Mouse (Mus musculus): ENCODE measurements around the gene Lrrc46. TPM values are rescaled to one million over a fixed set of nuclear protein-coding genes. Genes with fewer than 3 reads are reported as not detected.
A peak's percentile ranks its signal among the peaks of the same experiment; 100 is the strongest.

The Lrrc46 gene
- polyA plus RNA-seq, 1 experiment from 2014 or later = not detected

DNA sequence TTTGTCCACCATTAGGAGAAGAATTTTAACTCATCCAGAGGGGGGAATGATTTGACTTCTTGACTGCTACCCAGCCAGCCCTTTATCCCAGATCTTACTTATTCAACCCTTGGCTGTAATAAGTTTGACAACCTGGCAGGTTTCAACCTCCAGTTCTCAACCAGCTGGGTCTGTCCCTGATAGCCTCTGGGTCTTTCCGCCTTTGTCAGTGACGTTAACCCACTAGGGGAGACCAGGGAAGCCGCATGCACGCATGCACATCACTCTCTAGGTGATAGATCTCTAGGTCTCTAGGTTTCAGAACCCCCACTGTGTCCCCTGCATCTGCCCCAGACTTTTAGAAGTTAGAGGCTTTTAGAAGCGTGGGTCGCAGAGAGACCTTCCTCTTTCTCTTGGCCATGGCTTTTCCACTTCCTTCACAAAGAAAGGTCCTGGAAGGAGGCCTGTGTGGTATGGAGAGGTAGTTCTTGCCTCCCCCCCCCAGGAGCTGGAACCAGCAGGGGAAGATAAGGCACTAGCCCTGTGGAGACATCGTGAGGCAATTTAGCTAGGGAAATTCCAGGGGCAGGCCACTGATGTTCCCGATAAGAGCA, 31.9 kb downstream of the Lrrc46 start:
- Histone ChIP-seq H3K27ac (ENCODE audit: low read length) (no peak overlapping the region), H3K4me2 (replicated peaks; ENCODE audit: low read depth, low read length) (no peak overlapping the region), H3K9ac (replicated peaks; ENCODE audit: low read depth, low read length) (no peak overlapping the region), H3K4me3 (ENCODE audit: low read depth, low read length) (no peak overlapping the region), H3K27me3 (ENCODE audit: control insufficient read depth, insufficient read depth, low read length) (no peaks in the 10 kb centered on the region), H3K4me1 (ENCODE audit: control insufficient read depth, insufficient read depth, low read length) (no peaks in the 10 kb centered on the region), H3K9me3 (ENCODE audit: control insufficient read depth, low read depth, low read length) (no peaks in the 10 kb centered on the region), H3K36me3 (ENCODE audit: control insufficient read depth, insufficient read depth, low read length) (no peaks in the 10 kb centered on the region)
- WGBS = 49% methylated on average over 8 of the region's 8 CpGs
- ATAC-seq (ENCODE audit: insufficient number of reproducible peaks, insufficient read depth, low FRiP score, low read depth) = no peak

DNA sequence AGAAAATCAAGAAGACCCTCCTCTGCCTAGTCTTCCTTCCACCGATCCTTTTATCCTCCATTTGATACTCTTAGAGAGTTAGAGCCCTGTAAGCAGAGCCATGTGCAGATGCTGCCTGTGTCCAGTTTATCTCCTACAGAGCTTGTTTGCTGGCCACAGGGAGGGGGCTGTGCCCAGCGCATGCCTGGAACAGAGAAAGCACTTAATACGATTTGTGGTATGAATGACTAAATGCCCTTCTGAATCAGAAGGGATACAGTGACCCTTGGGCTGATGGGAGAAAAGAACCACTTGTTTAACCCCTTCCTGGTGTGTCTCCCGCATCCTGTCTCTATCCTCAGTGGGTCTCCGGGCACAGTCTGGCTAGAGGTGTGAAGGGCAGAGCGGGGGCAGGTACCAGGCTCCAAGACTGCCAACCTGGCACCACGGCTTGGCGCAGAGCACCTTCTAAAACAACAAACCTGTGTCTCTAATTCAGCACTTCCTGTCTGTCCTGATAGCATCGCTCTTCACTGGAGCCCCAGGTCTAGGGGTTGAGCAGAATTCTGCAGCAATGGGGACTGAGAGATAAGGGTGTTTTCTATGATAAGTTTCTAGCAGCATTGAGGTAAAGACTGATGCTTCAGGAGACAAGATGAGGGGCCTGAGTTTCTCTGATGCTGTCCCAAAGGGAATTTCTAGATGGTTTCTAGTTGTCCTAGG, 34.0 kb downstream of the Lrrc46 start:
- no peak for ATAC-seq (ENCODE audit: insufficient number of reproducible peaks, insufficient read depth, low FRiP score, low read depth)

GRCm38 (mm10) chr11:97003170-97003569, 38.0 kb downstream of the Lrrc46 start:
- H3K36me3 ChIP-seq (ENCODE audit: control insufficient read depth, insufficient read depth, low read length) = no peaks in the 10 kb centered on the region
- no peaks in the 10 kb centered on the region for H3K27me3 ChIP-seq (ENCODE audit: control insufficient read depth, insufficient read depth, low read length)
- ATAC-seq (ENCODE audit: insufficient number of reproducible peaks, insufficient read depth, low FRiP score, low read depth) = no peak
- no peak overlapping the region for H3K4me3 ChIP-seq (ENCODE audit: low read depth, low read length)
- no peak overlapping the region for H3K9ac ChIP-seq (replicated peaks; ENCODE audit: low read depth, low read length)
- H3K4me2 ChIP-seq (replicated peaks; ENCODE audit: low read depth, low read length) = no peak overlapping the region
- H3K4me1 ChIP-seq (ENCODE audit: control insufficient read depth, insufficient read depth, low read length) = no peaks in the 10 kb centered on the region
- H3K9me3 ChIP-seq (ENCODE audit: control insufficient read depth, low read depth, low read length) = no peaks in the 10 kb centered on the region
- 31% methylated on average over 5 of the region's 5 CpGs for WGBS
- no peak overlapping the region for H3K27ac ChIP-seq (ENCODE audit: low read length)

More for the DNA sequence above, 34.0 kb downstream of the Lrrc46 start:
- no peak overlapping the region for H3K9ac ChIP-seq (replicated peaks; ENCODE audit: low read depth, low read length)
- H3K36me3 ChIP-seq (ENCODE audit: control insufficient read depth, insufficient read depth, low read length) = no peaks in the 10 kb centered on the region
- H3K27me3 ChIP-seq (ENCODE audit: control insufficient read depth, insufficient read depth, low read length) = no peaks in the 10 kb centered on the region
- H3K4me3 ChIP-seq (ENCODE audit: low read depth, low read length) = no peak overlapping the region
- H3K4me2 ChIP-seq (replicated peaks; ENCODE audit: low read depth, low read length) = no peak overlapping the region
- H3K27ac ChIP-seq (ENCODE audit: low read length) = no peak overlapping the region
- no peaks in the 10 kb centered on the region for H3K4me1 ChIP-seq (ENCODE audit: control insufficient read depth, insufficient read depth, low read length)
- no peaks in the 10 kb centered on the region for H3K9me3 ChIP-seq (ENCODE audit: control insufficient read depth, low read depth, low read length)
- WGBS = 55% methylated on average over 9 of the region's 9 CpGs

DNA sequence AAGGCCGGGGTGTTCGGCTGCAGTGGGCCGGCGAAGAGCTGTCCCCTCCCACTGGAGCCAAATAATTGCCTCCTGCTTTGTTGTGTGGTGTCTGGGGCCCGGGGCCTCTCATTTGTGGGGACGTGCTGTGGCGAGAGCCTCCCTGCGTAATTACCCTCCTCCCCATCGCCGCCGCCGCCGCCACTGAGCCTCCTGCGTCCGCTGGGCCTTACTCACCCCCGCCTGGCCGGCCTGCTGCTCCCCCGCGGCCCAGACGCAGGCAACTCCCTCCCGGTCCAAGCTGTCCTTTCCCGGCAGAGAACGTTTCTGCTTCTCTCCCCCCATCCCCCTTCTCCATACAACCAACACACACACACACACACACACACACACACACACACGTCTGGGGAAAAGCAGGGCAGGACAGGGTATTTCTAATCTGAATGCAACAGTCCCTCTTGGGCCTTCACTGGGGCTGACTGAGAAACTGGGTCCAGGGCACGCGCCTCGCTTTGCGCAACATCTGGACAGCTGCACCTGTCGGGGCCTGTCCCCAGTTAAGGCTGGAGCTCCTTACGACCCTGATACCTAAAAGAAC, 43.7 kb downstream of the Lrrc46 start:
- H3K36me3 ChIP-seq (ENCODE audit: control insufficient read depth, insufficient read depth, low read length) = no peaks in the 10 kb centered on the region
- 0 out of 2 replicates have a peak overlapping the region, but pooled peaks have one; percentile 34 for H3K9ac ChIP-seq (replicated peaks; ENCODE audit: low read depth, low read length)
- no peak overlapping the region for H3K27ac ChIP-seq (ENCODE audit: low read length)
- peak overlapping the region; percentile 35 for H3K4me2 ChIP-seq (replicated peaks; ENCODE audit: low read depth, low read length)
- H3K4me1 ChIP-seq (ENCODE audit: control insufficient read depth, insufficient read depth, low read length) = peaks cover 8% of the 10 kb centered on the region; the same call in 1 of the 2 replicates
- WGBS = 10% methylated on average over 30 of the region's 30 CpGs
- no peaks in the 10 kb centered on the region for H3K9me3 ChIP-seq (ENCODE audit: control insufficient read depth, low read depth, low read length)
- ATAC-seq (ENCODE audit: insufficient number of reproducible peaks, insufficient read depth, low FRiP score, low read depth) = 0 out of 2 replicates have a peak, but pooled peaks have one; percentile 26
- H3K4me3 ChIP-seq (ENCODE audit: low read depth, low read length) = peak overlapping the region; percentile 18
- H3K27me3 ChIP-seq (ENCODE audit: control insufficient read depth, insufficient read depth, low read length) = no peaks in the 10 kb centered on the region

DNA sequence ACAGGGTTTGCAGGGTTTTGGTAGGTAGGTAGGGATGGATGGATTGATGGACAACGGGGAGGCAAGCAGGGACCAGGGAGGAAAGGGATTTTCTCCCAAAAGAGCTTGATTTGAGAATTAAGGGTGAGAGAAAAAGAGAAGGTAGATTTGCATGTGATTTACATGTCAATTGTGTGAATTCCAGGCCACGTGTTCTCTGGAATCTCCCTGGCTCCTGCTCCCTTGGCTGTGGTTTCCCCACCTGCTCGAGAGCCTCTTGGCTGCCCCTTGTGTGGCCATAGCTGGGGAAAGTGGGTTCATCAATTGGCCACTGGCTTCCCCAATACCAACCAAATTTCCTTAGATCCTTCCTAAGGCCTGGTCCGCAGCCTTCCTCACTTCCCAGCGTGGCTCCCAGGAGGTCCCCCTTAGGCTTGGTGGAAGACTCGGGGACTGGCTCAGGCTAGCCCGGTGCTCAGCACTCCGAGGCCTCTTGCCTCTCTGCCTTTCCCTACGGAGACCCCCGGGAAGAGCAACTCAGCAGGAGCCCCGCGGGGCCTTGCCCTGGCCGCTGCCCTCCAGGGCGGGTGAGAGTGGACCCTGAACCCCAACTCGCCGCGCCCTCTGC, 44.3 kb downstream of the Lrrc46 start:
- peak overlapping the region; percentile 35 for H3K4me2 ChIP-seq (replicated peaks; ENCODE audit: low read depth, low read length)
- no peak overlapping the region for H3K27ac ChIP-seq (ENCODE audit: low read length)
- peaks cover 8% of the 10 kb centered on the region; the same call in 1 of the 2 replicates for H3K4me1 ChIP-seq (ENCODE audit: control insufficient read depth, insufficient read depth, low read length)
- H3K36me3 ChIP-seq (ENCODE audit: control insufficient read depth, insufficient read depth, low read length) = no peaks in the 10 kb centered on the region
- H3K9me3 ChIP-seq (ENCODE audit: control insufficient read depth, low read depth, low read length) = no peaks in the 10 kb centered on the region
- H3K4me3 ChIP-seq (ENCODE audit: low read depth, low read length) = peak overlapping the region; percentile 18
- WGBS = 23% methylated on average over 17 of the region's 17 CpGs
- no peak for ATAC-seq (ENCODE audit: insufficient number of reproducible peaks, insufficient read depth, low FRiP score, low read depth)
- no peaks in the 10 kb centered on the region for H3K27me3 ChIP-seq (ENCODE audit: control insufficient read depth, insufficient read depth, low read length)
- 0 out of 2 replicates have a peak overlapping the region, but pooled peaks have one; percentile 34 for H3K9ac ChIP-seq (replicated peaks; ENCODE audit: low read depth, low read length)

- no peak for ATAC-seq (ENCODE audit: insufficient number of reproducible peaks, insufficient read depth, low FRiP score, low read depth)
- Histone ChIP-seq H3K9me3 (ENCODE audit: control insufficient read depth, low read depth, low read length) (no peaks in the 10 kb centered on the region), H3K36me3 (ENCODE audit: control insufficient read depth, insufficient read depth, low read length) (no peaks in the 10 kb centered on the region), H3K4me2 (replicated peaks; ENCODE audit: low read depth, low read length) (no peak overlapping the region), H3K27ac (ENCODE audit: low read length) (no peak overlapping the region), H3K4me3 (ENCODE audit: low read depth, low read length) (no peak overlapping the region), H3K27me3 (ENCODE audit: control insufficient read depth, insufficient read depth, low read length) (no peaks in the 10 kb centered on the region), H3K9ac (replicated peaks; ENCODE audit: low read depth, low read length) (no peak overlapping the region), H3K4me1 (ENCODE audit: control insufficient read depth, insufficient read depth, low read length) (peaks cover 8% of the 10 kb centered on the region; the same call in 1 of the 2 replicates)
- 76% methylated on average over 15 of the region's 15 CpGs for WGBS
Observed at GRCm38 (mm10) chr11:96995836-96996772, 45.1 kb downstream of the Lrrc46 start.

DNA sequence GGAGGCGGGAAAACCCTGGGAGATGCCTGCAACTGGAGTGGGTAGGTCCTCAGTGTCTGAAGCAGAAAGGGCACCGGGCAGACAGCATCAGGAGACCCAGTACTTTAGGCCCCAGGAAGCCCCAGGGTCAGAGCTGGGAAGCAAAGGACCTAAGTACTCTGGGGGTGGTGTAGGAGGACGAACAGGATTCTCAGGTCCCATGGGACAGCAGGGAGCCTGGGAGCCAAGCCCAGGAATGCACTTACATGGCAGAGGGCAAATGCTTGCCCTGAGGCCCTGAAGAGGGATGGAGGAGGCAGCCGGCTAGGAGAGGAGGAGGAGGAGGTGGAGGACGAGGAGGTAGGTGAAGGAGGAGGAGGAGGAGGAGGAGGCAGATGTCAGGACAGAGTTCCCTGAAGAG, 46.2 kb downstream of the Lrrc46 start:
- ATAC-seq (ENCODE audit: insufficient number of reproducible peaks, insufficient read depth, low FRiP score, low read depth) = no peak
- Histone ChIP-seq H3K27me3 (ENCODE audit: control insufficient read depth, insufficient read depth, low read length) (no peaks in the 10 kb centered on the region), H3K9me3 (ENCODE audit: control insufficient read depth, low read depth, low read length) (no peaks in the 10 kb centered on the region), H3K4me2 (replicated peaks; ENCODE audit: low read depth, low read length) (no peak overlapping the region), H3K36me3 (ENCODE audit: control insufficient read depth, insufficient read depth, low read length) (no peaks in the 10 kb centered on the region), H3K27ac (ENCODE audit: low read length) (no peak overlapping the region), H3K4me1 (ENCODE audit: control insufficient read depth, insufficient read depth, low read length) (peaks cover 8% of the 10 kb centered on the region; the same call in 1 of the 2 replicates), H3K4me3 (ENCODE audit: low read depth, low read length) (no peak overlapping the region), H3K9ac (replicated peaks; ENCODE audit: low read depth, low read length) (no peak overlapping the region)
- 33% methylated on average over 5 of the region's 5 CpGs for WGBS
